Mouse (Mus musculus): Measurements from ENCODE around the gene Srsf3.
"Not testable (repeated sequence)": the region's sequence is repeated elsewhere in the genome, so short reads cannot be mapped to it uniquely, and the experiment has no call there.

Srsf3 gene

GRCm38 (mm10) chr17:29067416-29067815 is 35.0 kb downstream of the Srsf3 start:
- not testable (repeated sequence) for DNase-seq

- DNase-seq, result no peak
Observed at GRCm38 (mm10) chr17:29067847-29068246, 35.4 kb downstream of the Srsf3 start.

DNA sequence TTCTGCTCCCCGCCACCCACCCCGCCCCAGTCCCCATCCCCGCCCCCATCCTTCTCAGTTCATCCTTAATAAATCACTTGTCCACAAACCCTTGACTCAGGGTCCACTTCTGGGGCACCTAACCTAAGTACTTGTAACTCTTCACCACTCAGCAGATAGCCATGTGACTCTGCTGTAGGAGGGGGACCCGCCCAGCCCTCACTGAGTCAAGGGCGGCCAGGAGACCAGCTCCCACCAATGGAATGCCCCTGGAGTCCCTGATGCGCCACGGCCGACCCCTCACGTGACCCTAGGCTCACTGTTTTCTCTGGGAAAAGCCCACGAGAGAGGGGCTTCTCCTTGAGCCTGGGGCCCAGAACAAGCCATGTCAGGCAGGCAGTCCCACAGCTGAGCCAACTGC is 36.6 kb downstream of the Srsf3 start:
- no peak for DNase-seq

- no peak for DNase-seq
Observed at GRCm38 (mm10) chr17:29071820-29072219, 39.4 kb downstream of the Srsf3 start.

DNA sequence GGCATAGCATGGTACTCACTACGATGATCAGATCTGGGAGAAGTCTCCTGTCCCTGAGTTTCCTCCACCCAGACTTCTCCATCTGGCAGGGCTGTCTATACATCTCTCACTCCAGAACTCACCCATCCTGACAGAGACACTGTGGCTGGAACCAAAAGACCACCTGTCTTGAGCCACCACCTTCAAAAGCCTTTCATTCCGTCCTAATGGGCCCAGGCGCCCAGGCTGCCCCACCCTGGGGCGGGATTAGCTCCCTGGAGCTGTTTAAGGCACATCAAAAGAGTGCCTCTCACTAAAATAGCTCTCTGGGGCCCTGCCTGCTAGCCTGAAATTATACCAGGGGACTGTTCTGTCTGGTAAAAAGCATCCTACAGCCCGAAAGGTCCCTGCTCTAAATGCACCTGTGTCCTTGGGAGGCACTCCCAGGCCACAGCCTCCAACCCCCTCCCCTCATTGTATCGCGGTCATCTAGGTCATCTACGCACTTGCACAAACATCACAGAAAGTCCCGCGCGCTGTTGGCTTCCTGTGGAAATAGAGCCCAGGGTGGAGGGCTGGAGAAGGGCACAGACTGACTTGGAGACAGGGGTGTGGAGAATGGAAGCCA is 40.4 kb downstream of the Srsf3 start:
- DNase-seq, result no peak

- DNase-seq, result no peak
Observed at GRCm38 (mm10) chr17:29073313-29073712, 40.9 kb downstream of the Srsf3 start.

GRCm38 (mm10) chr17:29074085-29074484 is 41.7 kb downstream of the Srsf3 start:
- no peak for DNase-seq

GRCm38 (mm10) chr17:29076235-29076634 is 43.8 kb downstream of the Srsf3 start:
- no peak for DNase-seq

- DNase-seq, result peak; percentile 82
Observed at GRCm38 (mm10) chr17:29077786-29078509, 45.5 kb downstream of the Srsf3 start.

GRCm38 (mm10) chr17:29078519-29079383 is 46.3 kb downstream of the Srsf3 start:
- peak; percentile 75 for DNase-seq

DNA sequence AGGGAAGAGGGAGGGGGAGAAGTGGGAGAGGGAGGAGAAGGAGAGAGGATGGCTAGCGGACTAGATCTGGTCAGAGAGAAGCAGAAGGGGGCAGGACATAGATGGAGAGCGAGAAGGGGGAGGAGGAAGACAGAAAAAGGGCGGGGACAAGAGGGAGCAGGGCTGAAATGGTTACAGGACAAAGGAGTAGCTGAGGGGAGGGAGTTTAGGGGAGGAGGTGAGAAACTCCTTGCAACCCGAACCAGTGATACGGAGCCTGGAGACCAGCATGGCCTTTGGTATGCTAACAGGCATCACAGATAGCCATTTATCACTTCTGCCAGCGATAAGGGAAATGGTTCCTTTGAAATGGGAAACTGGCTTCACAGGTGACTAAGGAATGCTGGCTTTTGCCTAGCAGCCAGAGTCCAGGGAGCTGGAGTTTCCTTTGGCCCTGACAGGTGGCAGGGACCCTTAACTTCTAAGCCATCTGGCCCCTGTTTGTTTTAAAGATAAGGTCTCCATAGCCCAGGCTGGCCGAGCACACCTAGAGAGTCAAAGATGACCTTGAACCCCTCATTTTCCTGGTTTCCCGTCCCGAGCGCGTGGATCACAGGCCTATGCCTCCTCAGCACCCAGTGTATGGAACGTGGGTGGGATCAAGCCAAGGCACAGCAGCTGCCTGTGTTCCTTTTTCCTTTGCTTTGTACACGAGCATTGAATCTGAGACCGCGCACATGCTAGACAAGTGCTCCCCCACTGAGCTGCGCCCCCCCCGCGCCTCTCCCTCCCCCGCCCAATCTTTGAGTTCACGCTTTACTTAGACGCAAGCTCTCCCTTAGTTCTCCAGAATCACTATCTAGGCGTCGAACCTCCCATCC is 48.6 kb downstream of the Srsf3 start:
- no peak for DNase-seq

GRCm38 (mm10) chr17:29081618-29082381 is 49.4 kb downstream of the Srsf3 start:
- no peak for DNase-seq

DNA sequence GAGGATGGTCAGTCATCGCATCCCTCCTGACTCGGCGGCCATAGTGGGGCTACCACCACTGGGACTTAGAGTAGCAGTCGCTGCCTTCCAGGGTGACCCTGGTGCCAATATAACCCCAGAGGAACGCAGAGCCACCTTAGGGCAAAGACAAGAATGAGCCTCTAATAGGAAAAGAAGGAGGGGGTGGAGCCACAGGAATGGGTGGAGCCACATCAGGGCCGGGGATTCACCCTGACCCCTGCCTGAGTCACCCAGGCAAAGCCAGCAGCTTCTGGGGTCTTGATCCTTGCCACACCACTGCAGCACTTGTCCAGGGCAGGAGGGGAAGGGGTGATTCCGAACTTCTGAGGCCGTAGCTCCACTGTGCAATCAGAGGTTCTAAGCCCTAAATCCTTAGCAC is 51.2 kb downstream of the Srsf3 start:
- DNase-seq, result no peak

GRCm38 (mm10) chr17:29084656-29085055 is 52.2 kb downstream of the Srsf3 start:
- no peak for DNase-seq

DNA sequence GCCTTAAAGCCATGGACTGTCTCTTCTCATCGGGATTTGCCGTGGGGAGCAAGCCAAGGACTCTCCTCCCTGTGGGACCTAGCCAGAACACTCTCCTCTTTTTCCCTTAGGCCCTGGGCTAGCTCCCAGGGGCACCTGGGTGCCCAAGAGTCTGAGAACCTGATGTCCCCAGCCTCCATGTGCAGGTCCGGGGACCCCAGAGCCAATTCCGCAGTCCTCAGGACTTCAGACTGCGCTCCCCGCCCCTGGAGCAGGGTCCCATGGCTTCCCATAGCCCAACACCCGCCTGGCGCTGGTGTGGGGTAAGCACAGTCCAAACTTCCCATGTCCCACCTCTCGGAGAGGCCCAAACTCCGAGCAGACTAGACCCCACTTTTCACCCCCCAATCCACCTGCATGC is 52.8 kb downstream of the Srsf3 start:
- DNase-seq, result no peak

DNA sequence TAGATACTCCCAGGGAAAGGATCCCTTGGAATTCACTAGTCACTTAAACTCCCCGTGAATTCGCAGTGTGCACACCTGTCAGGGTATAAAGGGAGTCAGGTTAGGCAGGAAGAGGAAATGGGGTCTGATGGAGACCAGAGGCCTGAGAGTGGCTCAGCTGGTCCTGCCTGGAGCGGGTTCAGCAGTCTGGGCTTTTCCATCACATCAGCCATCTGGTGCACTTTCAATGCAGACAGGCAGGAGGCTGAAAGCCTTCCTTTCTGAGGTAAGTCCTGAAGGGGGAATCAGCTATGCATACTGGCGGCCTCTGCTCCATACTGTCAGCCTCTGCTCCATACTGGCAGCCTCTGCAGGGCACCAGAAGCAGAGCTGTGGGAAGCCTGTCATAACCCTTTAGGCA is 54.5 kb downstream of the Srsf3 start:
- peak; percentile 0 for DNase-seq

- DNase-seq, result peak; percentile 1
Observed at GRCm38 (mm10) chr17:29090776-29091175, 58.3 kb downstream of the Srsf3 start, which contains the start of gene Cdkn1a. Cdkn1a (plus strand) TSS chr17:29090976.

- DNase-seq, result peak; percentile 10
Observed at GRCm38 (mm10) chr17:29091348-29091944, 59.0 kb downstream of the Srsf3 start.

GRCm38 (mm10) chr17:29092497-29092896 is 60.1 kb downstream of the Srsf3 start:
- peak; percentile 1 for DNase-seq

All from lung, postnatal 10 days (tissue).